ENCODE assay signal across 18 mouse cellular contexts in genomic region chr19:7374491-7374890, GRCm38 (mm10). TPM values are rescaled to one million over a fixed set of nuclear protein-coding genes. Genes with fewer than 3 reads are reported as not detected.
A peak's percentile ranks its signal among the peaks of the same experiment; 100 is the strongest.
DNase-seq lines count a peak whose midpoint lies in the region; ATAC-seq and TF ChIP-seq lines count a peak whose summit lies in the region.
"Had no signal": no experiment of that assay in that cellular context is flagged by ENCODE, and none has a peak within 500 bp of the region (broad histone marks: within the 10 kb centered on the region; RNA-seq: fewer than 3 reads in every experiment).

No protein-coding gene starts in this region.

- H3K36me3 ChIP-seq in hindbrain, embryonic 15.5 days, result peaks cover 66% of the 10 kb centered on the region
- H3K36me3 ChIP-seq in hindbrain, embryonic 13.5 days, result peaks cover 73% of the 10 kb centered on the region
- H3K36me3 ChIP-seq in liver, embryonic 12.5 days, result peaks cover 60% of the 10 kb centered on the region
- H3K36me3 ChIP-seq in liver, postnatal 0 days (replicated peaks; ENCODE audit: insufficient read depth, low read length), result peaks cover 18% of the 10 kb centered on the region
- peaks cover 66% of the 10 kb centered on the region for H3K36me3 ChIP-seq in embryonic facial prominence, embryonic 15.5 days

- H3K4me1 ChIP-seq in hindbrain, embryonic 15.5 days (replicated peaks), result peaks cover 4% of the 10 kb centered on the region; the same call in 1 of the 2 replicates
- H3K4me1 ChIP-seq in hindbrain, embryonic 13.5 days (replicated peaks), result peaks cover 16% of the 10 kb centered on the region
- H3K4me1 ChIP-seq in liver, embryonic 12.5 days, result peaks cover 23% of the 10 kb centered on the region
- H3K4me1 ChIP-seq in liver, postnatal 0 days (ENCODE audit: insufficient read depth), result no peaks in the 10 kb centered on the region
- no peaks in the 10 kb centered on the region for H3K4me1 ChIP-seq in embryonic facial prominence, embryonic 15.5 days

- no peak for TF ChIP-seq CTCF in liver, postnatal 0 days (IDR thresholded peaks at IDR 0.05; ENCODE audit: low read depth)

- no peaks in the 10 kb centered on the region for H3K9me3 ChIP-seq in hindbrain, embryonic 15.5 days
- no peaks in the 10 kb centered on the region for H3K9me3 ChIP-seq in hindbrain, embryonic 13.5 days
- no peaks in the 10 kb centered on the region for H3K9me3 ChIP-seq in liver, embryonic 12.5 days (replicated peaks)
- H3K9me3 ChIP-seq in liver, postnatal 0 days (ENCODE audit: low read length), result no peaks in the 10 kb centered on the region
- H3K9me3 ChIP-seq in embryonic facial prominence, embryonic 15.5 days (replicated peaks), result no peaks in the 10 kb centered on the region
- H3K9me3 ChIP-seq: forebrain, embryonic 15.5 days; heart, embryonic 15.5 days had no signal

- no peak for TF ChIP-seq EP300 in liver, postnatal 0 days (IDR thresholded peaks at IDR 0.05; ENCODE audit: low read depth)

- ATAC-seq in hindbrain, embryonic 15.5 days (ENCODE audit: low FRiP score, low read depth), result peak; percentile 23; the same call in 1 of the 2 replicates
- ATAC-seq in hindbrain, embryonic 13.5 days (ENCODE audit: low FRiP score), result no peak; the same call in 1 of the 2 replicates
- 0 out of 2 replicates have a peak, but pooled peaks have one; percentile 37 for ATAC-seq in liver, embryonic 12.5 days
- ATAC-seq in liver, postnatal 0 days, result no peak
- ATAC-seq in embryonic facial prominence, embryonic 15.5 days (ENCODE audit: insufficient number of reproducible peaks, low FRiP score, low TSS enrichment, low read depth), result 0 out of 2 replicates have a peak, but pooled peaks have one; percentile 24
- 0 out of 2 replicates have a peak, but pooled peaks have one; percentile 9 for ATAC-seq in monocyte, adult 5-6 weeks (replicated peaks; ENCODE audit: insufficient number of reproducible peaks, low FRiP score, low TSS enrichment, poor library complexity, severe bottlenecking)
- ATAC-seq: forebrain, embryonic 15.5 days; intestine, embryonic 16.5 days had no signal

- no peak overlapping the region for H3K9ac ChIP-seq in hindbrain, embryonic 15.5 days
- no peak overlapping the region for H3K9ac ChIP-seq in hindbrain, embryonic 13.5 days
- H3K9ac ChIP-seq in liver, embryonic 12.5 days, result no peak overlapping the region
- no peak overlapping the region for H3K9ac ChIP-seq in liver, postnatal 0 days (replicated peaks)
- H3K9ac ChIP-seq in embryonic facial prominence, embryonic 15.5 days, result no peak overlapping the region
- H3K9ac ChIP-seq: forebrain, embryonic 15.5 days; heart, embryonic 15.5 days had no signal

- H3K27ac ChIP-seq in hindbrain, embryonic 15.5 days (replicated peaks), result no peak overlapping the region
- H3K27ac ChIP-seq in hindbrain, embryonic 13.5 days, result no peak overlapping the region
- no peak overlapping the region for H3K27ac ChIP-seq in liver, embryonic 12.5 days
- no peak overlapping the region for H3K27ac ChIP-seq in liver, postnatal 0 days (ENCODE audit: low read depth)
- no peak overlapping the region for H3K27ac ChIP-seq in embryonic facial prominence, embryonic 15.5 days (replicated peaks)
- H3K27ac ChIP-seq: forebrain, embryonic 15.5 days; heart, embryonic 15.5 days had no signal

- WGBS in hindbrain, embryonic 15.5 days, result 96% methylated on average over 8 of the region's 8 CpGs
- WGBS in hindbrain, embryonic 13.5 days, result over 99% methylated on average over 8 of the region's 8 CpGs
- 88% methylated on average over 8 of the region's 8 CpGs for WGBS in liver, embryonic 12.5 days (ENCODE audit: insufficient replicate concordance)
- 95% methylated on average over 8 of the region's 8 CpGs for WGBS in liver, postnatal 0 days (ENCODE audit: insufficient replicate concordance)
- WGBS in embryonic facial prominence, embryonic 15.5 days, result 95% methylated on average over 8 of the region's 8 CpGs

- no peak overlapping the region for H3K4me2 ChIP-seq in hindbrain, embryonic 15.5 days
- H3K4me2 ChIP-seq in hindbrain, embryonic 13.5 days, result no peak overlapping the region
- H3K4me2 ChIP-seq in liver, embryonic 12.5 days, result no peak overlapping the region
- no peak overlapping the region for H3K4me2 ChIP-seq in liver, postnatal 0 days (ENCODE audit: low read depth, low read length)
- no peak overlapping the region for H3K4me2 ChIP-seq in embryonic facial prominence, embryonic 15.5 days (replicated peaks)
- H3K4me2 ChIP-seq: forebrain, embryonic 15.5 days; heart, embryonic 11.5 days; heart, embryonic 15.5 days had no signal

- H3K4me3 ChIP-seq in hindbrain, embryonic 15.5 days, result no peak overlapping the region
- H3K4me3 ChIP-seq in hindbrain, embryonic 13.5 days, result no peak overlapping the region
- H3K4me3 ChIP-seq in liver, embryonic 12.5 days, result no peak overlapping the region
- H3K4me3 ChIP-seq in liver, postnatal 0 days (ENCODE audit: low read depth, low read length), result no peak overlapping the region
- H3K4me3 ChIP-seq in embryonic facial prominence, embryonic 15.5 days (replicated peaks), result no peak overlapping the region
- H3K4me3 ChIP-seq: forebrain, embryonic 15.5 days; heart, embryonic 15.5 days had no signal

- H3K27me3 ChIP-seq in hindbrain, embryonic 15.5 days, result no peaks in the 10 kb centered on the region
- no peaks in the 10 kb centered on the region for H3K27me3 ChIP-seq in hindbrain, embryonic 13.5 days
- no peaks in the 10 kb centered on the region for H3K27me3 ChIP-seq in liver, embryonic 12.5 days (replicated peaks)
- H3K27me3 ChIP-seq in liver, postnatal 0 days (ENCODE audit: insufficient read depth, low read length), result no peaks in the 10 kb centered on the region
- H3K27me3 ChIP-seq in embryonic facial prominence, embryonic 15.5 days, result no peaks in the 10 kb centered on the region
- H3K27me3 ChIP-seq: forebrain, embryonic 15.5 days; heart, embryonic 15.5 days had no signal

- no peak for DNase-seq in liver, postnatal 0 days
- no peak for DNase-seq in cerebellum, adult 18-20 months
- DNase-seq: adrenal gland, postnatal 10 days; cerebellum, adult 11 months; cerebellum, adult 9-10 months; cerebellum, postnatal 25 days; gastrocnemius, postnatal 36 days; heart, adult 18-20 months; heart, postnatal 14 days had no signal

RNA-seq across cellular contexts. Expression of gene Spindoc, which starts 8.3 kb away (rescaled TPM):
- polyA plus RNA-seq in hindbrain, embryonic 15.5 days (2015; fragmentation: Nextera tagmentation; extraction: Ambion mirVana), result 28.9 and 32.2 TPM in 2 replicates
- 34.0 and 42.7 TPM in 2 replicates for polyA plus RNA-seq in hindbrain, embryonic 13.5 days (2015; fragmentation: Nextera tagmentation; extraction: Ambion mirVana)
- 10.3 and 10.8 TPM in 2 replicates for polyA plus RNA-seq in liver, embryonic 12.5 days (2016; fragmentation: Nextera tagmentation; extraction: Ambion mirVana)
- 2.2 and 3.6 TPM in 2 replicates for polyA plus RNA-seq in liver, postnatal 0 days (2015; fragmentation: Nextera tagmentation; extraction: Ambion mirVana)
- 30.1 and 36.2 TPM in 2 replicates for polyA plus RNA-seq in embryonic facial prominence, embryonic 15.5 days (2015; fragmentation: Nextera tagmentation; extraction: Ambion mirVana)
- total RNA-seq in monocyte, adult 5-6 weeks (2017), result 4.9 to 10.9 TPM (median 5.4 TPM) in 3 replicates

RNA-seq across cellular contexts. Expression of gene Mark2, which starts 32.8 kb away (rescaled TPM):
- 49.5 and 52.5 TPM in 2 replicates for polyA plus RNA-seq in hindbrain, embryonic 15.5 days (2015; fragmentation: Nextera tagmentation; extraction: Ambion mirVana)
- polyA plus RNA-seq in hindbrain, embryonic 13.5 days (2015; fragmentation: Nextera tagmentation; extraction: Ambion mirVana), result 40.9 and 42.5 TPM in 2 replicates
- polyA plus RNA-seq in liver, embryonic 12.5 days (2016; fragmentation: Nextera tagmentation; extraction: Ambion mirVana), result 41.3 and 42.0 TPM in 2 replicates
- polyA plus RNA-seq in liver, postnatal 0 days (2015; fragmentation: Nextera tagmentation; extraction: Ambion mirVana), result 11.9 and 12.5 TPM in 2 replicates
- 54.9 and 60.2 TPM in 2 replicates for polyA plus RNA-seq in embryonic facial prominence, embryonic 15.5 days (2015; fragmentation: Nextera tagmentation; extraction: Ambion mirVana)
- 24.9 to 78.8 TPM (median 41.5 TPM) in 3 replicates for total RNA-seq in monocyte, adult 5-6 weeks (2017)

RNA-seq across cellular contexts. Expression of gene 2700081O15Rik, which starts 42.9 kb away (rescaled TPM):
- 15.3 and 17.2 TPM in 2 replicates for polyA plus RNA-seq in hindbrain, embryonic 15.5 days (2015; fragmentation: Nextera tagmentation; extraction: Ambion mirVana)
- 17.7 and 18.0 TPM in 2 replicates for polyA plus RNA-seq in hindbrain, embryonic 13.5 days (2015; fragmentation: Nextera tagmentation; extraction: Ambion mirVana)
- polyA plus RNA-seq in liver, embryonic 12.5 days (2016; fragmentation: Nextera tagmentation; extraction: Ambion mirVana), result 1.9 TPM in 2 replicates
- polyA plus RNA-seq in liver, postnatal 0 days (2015; fragmentation: Nextera tagmentation; extraction: Ambion mirVana), result 0.58 and 0.75 TPM in 2 replicates
- polyA plus RNA-seq in embryonic facial prominence, embryonic 15.5 days (2015; fragmentation: Nextera tagmentation; extraction: Ambion mirVana), result 8.3 and 9.5 TPM in 2 replicates
- total RNA-seq in monocyte, adult 5-6 weeks (2017), result 0.38 to 1.4 TPM (median 0.49 TPM) in 3 replicates

Comparison
In these comparisons a context has a peak if more than half of its experiments do, and no peak if none do; other contexts are left out.
1. ATAC-seq: peak in hindbrain, embryonic 15.5 days (single experiment), liver, embryonic 12.5 days (single experiment), embryonic facial prominence, embryonic 15.5 days (single experiment) and monocyte, adult 5-6 weeks (single experiment); none in hindbrain, embryonic 13.5 days (single experiment) and liver, postnatal 0 days (single experiment).